Mouse (Mus musculus): Measurements from ENCODE around the gene Cldn22. TPM values are rescaled to one million over a fixed set of nuclear protein-coding genes. Genes with fewer than 3 reads are reported as not detected.

Cldn22 gene
- polyA plus RNA-seq, 1 experiment: 1.6 TPM

DNA sequence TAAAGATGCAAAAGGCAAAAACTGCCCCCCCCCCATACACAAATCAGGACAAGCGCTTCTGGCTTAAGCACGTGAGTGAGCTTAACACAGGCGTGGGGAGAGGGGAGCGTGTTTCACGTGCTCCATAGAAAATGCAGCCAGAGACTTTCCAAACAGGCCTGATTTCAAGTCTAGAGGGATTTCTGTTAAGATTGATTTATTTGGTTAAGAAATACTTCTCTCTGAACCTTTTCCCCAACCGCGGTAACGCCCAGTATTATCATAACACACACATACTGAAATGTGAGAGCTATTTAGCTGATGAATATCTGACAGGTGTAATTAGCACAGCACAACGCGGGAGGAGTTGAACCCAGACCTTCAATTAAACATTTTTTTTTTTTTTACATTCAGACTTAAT is 505 bp upstream of the Cldn22 start:
- no peak for DNase-seq
- no peak for TF ChIP-seq POLR2A (IDR thresholded peaks at IDR 0.05; ENCODE audit: borderline replicate concordance, extremely low read depth, low read depth, low read length)
- Histone ChIP-seq H3K4me3 (replicated peaks; ENCODE audit: extremely low read depth, low read depth, low read length) (no peak overlapping the region), H3K4me1 (ENCODE audit: control insufficient read depth, insufficient read depth, low read length) (no peaks in the 10 kb centered on the region)
- 45% methylated on average over 10 of the region's 10 CpGs for WGBS

GRCm38 (mm10) chr8:47825596-47825995 is 1.3 kb downstream of the Cldn22 start:
- 64% methylated on average over 5 of the region's 5 CpGs for WGBS
- DNase-seq: no peak
- TF ChIP-seq POLR2A (IDR thresholded peaks at IDR 0.05; ENCODE audit: borderline replicate concordance, extremely low read depth, low read depth, low read length) (no peak), CTCF (IDR thresholded peaks at IDR 0.05; ENCODE audit: insufficient read depth, low read length) (no peak)
- Histone ChIP-seq H3K4me1 (ENCODE audit: control insufficient read depth, insufficient read depth, low read length) (no peaks in the 10 kb centered on the region), H3K4me3 (replicated peaks; ENCODE audit: extremely low read depth, low read depth, low read length) (no peak overlapping the region)

DNA sequence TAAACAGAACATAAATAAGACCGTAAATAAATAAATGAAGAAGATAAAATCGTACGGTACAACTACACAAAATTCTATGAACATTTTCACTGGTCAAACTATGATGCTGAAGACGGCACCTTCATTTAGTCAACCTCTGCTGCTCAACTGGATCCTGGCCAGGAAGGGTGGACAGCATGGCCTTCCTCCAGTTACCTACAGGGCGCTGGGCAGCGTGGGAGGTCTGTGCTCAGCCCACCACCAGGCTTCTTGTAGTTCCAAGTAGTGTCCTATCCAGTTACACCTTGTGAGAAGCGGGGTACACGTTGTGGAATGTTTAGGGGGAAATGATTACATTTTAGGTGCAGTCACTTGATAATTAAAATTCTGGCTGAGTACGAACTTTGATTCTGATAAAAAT is 2.6 kb downstream of the Cldn22 start:
- TF ChIP-seq POLR2A (IDR thresholded peaks at IDR 0.05; ENCODE audit: borderline replicate concordance, extremely low read depth, low read depth, low read length) (no peak), CTCF (IDR thresholded peaks at IDR 0.05; ENCODE audit: insufficient read depth, low read length) (no peak)
- DNase-seq: no peak
- 86% methylated on average over 9 of the region's 9 CpGs for WGBS

GRCm38 (mm10) chr8:47832616-47833015 is 8.3 kb downstream of the Cldn22 start:
- no peaks in the 10 kb centered on the region; the same call in 1 of the 2 replicates for H3K4me1 ChIP-seq (ENCODE audit: control insufficient read depth, insufficient read depth, low read length)
- TF ChIP-seq POLR2A (IDR thresholded peaks at IDR 0.05; ENCODE audit: borderline replicate concordance, extremely low read depth, low read depth, low read length) (no peak), CTCF (IDR thresholded peaks at IDR 0.05; ENCODE audit: insufficient read depth, low read length) (no peak)
- DNase-seq: no peak
- H3K4me3 ChIP-seq (replicated peaks; ENCODE audit: extremely low read depth, low read depth, low read length): no peak overlapping the region
- 58% methylated on average over 6 of the region's 6 CpGs for WGBS

More for the DNA sequence above, 2.6 kb downstream of the Cldn22 start:
- Histone ChIP-seq H3K4me3 (replicated peaks; ENCODE audit: extremely low read depth, low read depth, low read length) (no peak overlapping the region), H3K4me1 (ENCODE audit: control insufficient read depth, insufficient read depth, low read length) (no peaks in the 10 kb centered on the region)

DNA sequence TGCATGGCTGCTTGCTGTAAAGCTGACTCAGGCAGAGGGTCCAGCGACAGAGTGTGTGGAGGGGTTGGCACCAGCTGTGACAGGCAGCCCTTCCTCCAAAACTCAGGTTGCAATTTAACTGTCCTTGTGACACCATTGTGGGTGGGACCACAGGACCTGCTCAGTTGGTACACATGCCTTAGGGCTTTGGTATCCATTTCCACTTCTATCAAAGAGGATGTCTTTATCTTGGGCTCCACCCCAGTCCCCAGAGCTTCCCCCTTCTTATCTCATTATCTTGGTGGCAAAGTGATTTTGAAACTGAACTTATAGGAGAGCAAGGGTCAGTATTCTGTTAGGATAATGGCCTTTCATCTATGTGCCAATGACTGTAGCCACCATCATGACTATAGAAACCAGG is 9.7 kb downstream of the Cldn22 start:
- DNase-seq: no peak
- no peak overlapping the region for H3K4me3 ChIP-seq (replicated peaks; ENCODE audit: extremely low read depth, low read depth, low read length)
- H3K4me1 ChIP-seq (ENCODE audit: control insufficient read depth, insufficient read depth, low read length): no peaks in the 10 kb centered on the region; the same call in 1 of the 2 replicates
- no peak for TF ChIP-seq POLR2A (IDR thresholded peaks at IDR 0.05; ENCODE audit: borderline replicate concordance, extremely low read depth, low read depth, low read length)
- no peak for TF ChIP-seq CTCF (IDR thresholded peaks at IDR 0.05; ENCODE audit: insufficient read depth, low read length)
- WGBS: 75% methylated on average over 1 of the region's 1 CpGs

- TF ChIP-seq CTCF (IDR thresholded peaks at IDR 0.05; ENCODE audit: insufficient read depth, low read length) (no peak), POLR2A (IDR thresholded peaks at IDR 0.05; ENCODE audit: borderline replicate concordance, extremely low read depth, low read depth, low read length) (no peak)
- Histone ChIP-seq H3K4me3 (replicated peaks; ENCODE audit: extremely low read depth, low read depth, low read length) (no peak overlapping the region), H3K4me1 (ENCODE audit: control insufficient read depth, insufficient read depth, low read length) (no peaks in the 10 kb centered on the region)
- DNase-seq: no peak
- WGBS: 83% methylated on average over 7 of the region's 7 CpGs
These were observed 18.8 kb downstream of the Cldn22 start for GRCm38 (mm10) chr8:47843063-47843462.

DNA sequence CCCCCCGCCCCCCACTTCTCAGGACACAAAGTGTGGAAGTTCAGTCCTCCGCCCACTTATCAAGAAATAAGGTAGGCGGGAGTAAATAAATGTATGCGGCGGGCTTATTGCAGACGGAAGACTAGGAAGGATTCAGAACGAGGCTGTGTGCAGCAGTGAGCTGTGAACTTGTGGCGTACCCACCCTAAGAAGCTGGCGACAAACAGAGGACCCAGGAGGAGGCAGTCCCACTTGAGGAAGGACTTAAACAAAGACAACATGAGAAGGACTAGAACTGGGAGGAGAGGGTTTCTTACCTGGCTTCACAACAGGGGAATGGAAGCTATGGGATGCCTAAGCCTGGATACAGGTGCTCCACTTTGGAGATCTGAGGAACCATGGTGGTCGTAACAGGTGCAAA is 19.4 kb downstream of the Cldn22 start:
- H3K4me1 ChIP-seq (ENCODE audit: control insufficient read depth, insufficient read depth, low read length): no peaks in the 10 kb centered on the region
- DNase-seq: no peak
- no peak overlapping the region for H3K4me3 ChIP-seq (replicated peaks; ENCODE audit: extremely low read depth, low read depth, low read length)
- WGBS: 93% methylated on average over 10 of the region's 10 CpGs
- TF ChIP-seq POLR2A (IDR thresholded peaks at IDR 0.05; ENCODE audit: borderline replicate concordance, extremely low read depth, low read depth, low read length) (no peak), CTCF (IDR thresholded peaks at IDR 0.05; ENCODE audit: insufficient read depth, low read length) (no peak)

GRCm38 (mm10) chr8:47845956-47846355 is 21.7 kb downstream of the Cldn22 start:
- WGBS: 88% methylated on average over 13 of the region's 13 CpGs
- DNase-seq: no peak
- no peak for TF ChIP-seq POLR2A (IDR thresholded peaks at IDR 0.05; ENCODE audit: borderline replicate concordance, extremely low read depth, low read depth, low read length)
- TF ChIP-seq CTCF (IDR thresholded peaks at IDR 0.05; ENCODE audit: insufficient read depth, low read length): no peak
- H3K4me3 ChIP-seq (replicated peaks; ENCODE audit: extremely low read depth, low read depth, low read length): no peak overlapping the region
- H3K4me1 ChIP-seq (ENCODE audit: control insufficient read depth, insufficient read depth, low read length): no peaks in the 10 kb centered on the region

DNA sequence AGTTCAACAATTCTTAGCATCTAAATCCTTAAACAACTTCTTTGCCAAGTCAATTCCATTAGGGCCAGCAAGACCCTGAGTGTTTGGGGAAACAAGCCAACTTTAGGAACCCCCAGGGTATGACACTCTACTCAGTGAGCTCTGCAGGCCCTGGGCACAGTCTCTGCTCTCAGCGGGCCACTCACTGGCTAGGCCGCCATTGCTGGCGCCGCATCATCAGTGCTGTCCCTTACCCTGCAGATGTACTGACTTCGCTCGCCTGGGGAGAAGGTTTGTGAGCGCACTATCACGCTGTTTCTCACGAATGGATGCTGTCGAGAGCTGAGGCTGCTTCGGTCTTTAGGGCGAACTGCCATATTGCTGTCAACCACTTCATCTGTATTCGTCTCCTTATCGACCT is 22.9 kb downstream of the Cldn22 start:
- no peak for DNase-seq
- 83% methylated on average over 14 of the region's 14 CpGs for WGBS
- Histone ChIP-seq H3K4me3 (replicated peaks; ENCODE audit: extremely low read depth, low read depth, low read length) (no peak overlapping the region), H3K4me1 (ENCODE audit: control insufficient read depth, insufficient read depth, low read length) (peaks cover under 1% of the 10 kb centered on the region; the same call in 1 of the 2 replicates)
- TF ChIP-seq POLR2A (IDR thresholded peaks at IDR 0.05; ENCODE audit: borderline replicate concordance, extremely low read depth, low read depth, low read length) (no peak), CTCF (IDR thresholded peaks at IDR 0.05; ENCODE audit: insufficient read depth, low read length) (no peak)

GRCm38 (mm10) chr8:47847931-47848330 is 23.6 kb downstream of the Cldn22 start:
- Histone ChIP-seq H3K4me1 (ENCODE audit: control insufficient read depth, insufficient read depth, low read length) (peaks cover 2% of the 10 kb centered on the region; the same call in 1 of the 2 replicates), H3K4me3 (replicated peaks; ENCODE audit: extremely low read depth, low read depth, low read length) (no peak overlapping the region)
- TF ChIP-seq CTCF (IDR thresholded peaks at IDR 0.05; ENCODE audit: insufficient read depth, low read length): no peak
- no peak for TF ChIP-seq POLR2A (IDR thresholded peaks at IDR 0.05; ENCODE audit: borderline replicate concordance, extremely low read depth, low read depth, low read length)
- DNase-seq: no peak
- WGBS: 98% methylated on average over 6 of the region's 6 CpGs
